Mouse (Mus musculus): ENCODE measurements around the gene S100a3. TPM values are rescaled to one million over a fixed set of nuclear protein-coding genes. Genes with fewer than 3 reads are reported as not detected.

S100a3 gene
- not detected for polyA plus RNA-seq (2014; fragmentation: Illumina TruSeq; extraction: RNeasy Lipid Tissue Mini Kit (QIAGEN cat#74804); ENCODE audit: low replicate concordance)

DNA sequence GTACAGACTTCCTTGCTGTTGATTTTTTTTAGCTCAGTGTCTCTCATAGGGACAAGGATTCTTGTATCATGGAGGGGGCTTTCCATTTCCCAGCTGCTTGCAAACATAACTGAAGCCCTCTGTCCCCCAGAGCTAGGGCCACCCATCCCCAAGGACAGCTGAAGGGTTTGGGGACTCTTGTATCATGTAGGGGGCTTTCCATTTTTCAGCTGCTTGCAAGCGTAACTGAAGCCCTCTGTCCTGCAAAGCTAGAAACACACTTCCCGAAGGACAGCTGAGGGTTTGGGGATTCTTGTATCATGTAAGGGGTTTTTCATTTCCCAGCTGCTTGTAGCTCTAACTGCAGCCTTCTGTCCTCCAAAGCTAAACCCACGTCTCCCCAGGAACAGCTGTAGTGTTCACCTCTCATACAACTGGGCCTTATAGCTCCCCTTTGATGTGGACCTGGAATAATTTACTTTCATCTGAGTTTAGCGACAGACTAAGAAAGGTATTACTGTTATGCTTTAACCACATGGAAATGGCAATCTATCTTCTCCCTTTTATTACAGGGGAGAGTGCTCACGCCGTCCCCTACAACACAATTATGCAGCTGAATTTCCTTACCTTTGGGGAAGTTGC lies at the start of gene S100a3:
Gene S100a3, plus strand, starts transcription at position 571 of the 621 bp plus-strand sequence.

DNA sequence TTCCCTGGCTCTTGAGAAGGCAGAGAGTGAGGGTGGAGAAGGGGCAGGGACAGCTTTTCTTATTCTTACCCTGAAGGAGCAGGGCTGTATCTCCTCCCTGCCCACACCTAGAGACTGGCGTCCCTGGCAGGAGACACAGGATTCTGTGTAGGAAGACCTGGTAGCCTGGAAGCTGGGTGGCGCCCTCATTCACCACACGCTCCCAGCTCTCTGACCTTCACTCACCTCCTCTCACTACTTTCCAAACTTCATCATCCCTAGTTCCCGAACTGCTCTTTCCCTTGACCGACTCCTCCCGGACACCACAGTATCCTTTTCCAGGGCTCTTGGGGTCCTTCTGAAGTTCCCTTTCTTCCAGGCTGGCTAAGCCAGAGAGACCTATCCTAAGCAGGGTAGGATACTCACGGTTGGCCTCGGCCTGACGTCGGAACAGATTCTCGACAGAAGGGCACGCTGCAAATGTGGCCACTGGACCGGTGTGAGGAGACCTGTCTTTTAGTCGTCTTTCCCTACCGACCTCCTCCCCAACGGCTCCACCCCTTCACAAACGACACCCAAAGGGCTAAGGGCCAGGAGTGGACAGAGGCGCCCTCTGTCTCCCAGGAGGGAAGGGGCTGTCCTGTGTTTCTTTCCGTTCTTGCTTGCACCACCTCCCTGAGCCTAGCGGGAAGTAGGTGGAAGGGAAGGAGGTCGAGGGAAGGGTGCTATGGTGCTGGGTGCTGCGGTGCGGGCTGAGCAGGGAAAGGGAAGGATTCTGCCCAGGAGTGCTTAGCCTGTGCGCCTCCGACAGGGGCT lies 46.4 kb upstream of the S100a3 start, which contains the start of the genes S100a1 and S100a13:
Gene S100a1, minus strand, starts transcription at position 597 of the 795 bp plus-strand sequence.
Gene S100a13, plus strand, starts transcription at position 640 of the 795 bp plus-strand sequence.

DNA sequence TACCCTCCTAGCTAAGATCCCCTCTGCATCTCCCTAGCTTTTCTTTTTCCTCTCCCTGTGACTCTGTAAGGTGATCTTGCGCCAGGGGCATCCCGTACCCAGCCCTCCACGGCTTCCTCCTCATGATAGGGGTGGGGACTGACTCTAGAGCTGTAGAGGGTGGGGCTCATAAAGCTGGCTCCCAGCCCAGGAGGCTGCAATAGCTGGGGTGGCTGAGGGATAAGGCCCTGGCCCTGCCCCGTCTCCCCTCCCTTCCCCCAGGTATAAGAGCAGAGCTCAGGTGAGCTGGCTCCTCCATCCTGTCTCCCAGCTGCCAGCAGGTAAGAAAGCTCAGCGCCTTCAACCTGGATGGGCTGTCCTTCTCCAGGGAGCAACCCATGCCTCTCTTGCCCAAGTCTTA lies 33.8 kb upstream of the S100a3 start, which contains the start of gene S100a14:
Gene S100a14, plus strand, starts transcription at position 277 of the 400 bp plus-strand sequence.

DNA sequence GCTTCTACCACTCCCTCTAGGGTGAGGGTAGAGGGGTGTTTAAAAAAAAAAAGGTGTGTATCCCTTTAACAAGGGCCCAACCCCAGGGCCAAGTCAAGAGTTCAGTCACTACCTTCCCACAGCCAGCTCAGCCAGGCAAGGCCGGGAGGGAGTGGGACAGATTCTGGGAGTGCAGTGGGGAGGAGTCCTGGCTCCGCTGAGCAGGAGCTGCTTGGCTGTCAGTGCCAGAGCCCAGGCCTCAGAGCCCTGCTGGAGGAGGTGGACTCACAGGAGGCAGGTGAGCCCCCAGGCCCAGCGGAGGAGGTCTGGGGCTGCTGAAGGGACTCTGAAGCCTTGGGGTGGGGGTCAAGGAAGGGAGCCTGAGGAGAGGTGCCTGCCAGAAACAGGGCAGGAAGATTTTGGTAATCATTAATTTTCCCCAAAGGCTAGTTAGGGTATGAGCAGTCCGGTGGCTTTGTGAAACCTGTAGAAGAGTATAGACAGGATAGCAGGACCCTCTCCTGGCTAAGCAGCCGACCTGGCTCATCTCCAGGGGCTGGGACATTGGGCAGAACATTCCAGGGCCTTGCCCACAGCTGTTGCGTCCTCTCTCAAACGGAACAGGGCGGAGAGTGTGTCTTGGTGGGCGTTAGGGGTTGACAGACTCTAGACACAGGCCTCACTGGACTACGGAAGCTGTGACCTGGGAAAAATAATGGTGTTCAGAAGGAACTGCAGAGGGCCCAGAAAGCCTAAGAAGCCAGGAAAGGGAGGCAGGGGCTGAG lies 23.1 kb upstream of the S100a3 start, which contains the start of gene S100a16:
Gene S100a16, plus strand, starts transcription at position 114 of the 764 bp plus-strand sequence.

DNA sequence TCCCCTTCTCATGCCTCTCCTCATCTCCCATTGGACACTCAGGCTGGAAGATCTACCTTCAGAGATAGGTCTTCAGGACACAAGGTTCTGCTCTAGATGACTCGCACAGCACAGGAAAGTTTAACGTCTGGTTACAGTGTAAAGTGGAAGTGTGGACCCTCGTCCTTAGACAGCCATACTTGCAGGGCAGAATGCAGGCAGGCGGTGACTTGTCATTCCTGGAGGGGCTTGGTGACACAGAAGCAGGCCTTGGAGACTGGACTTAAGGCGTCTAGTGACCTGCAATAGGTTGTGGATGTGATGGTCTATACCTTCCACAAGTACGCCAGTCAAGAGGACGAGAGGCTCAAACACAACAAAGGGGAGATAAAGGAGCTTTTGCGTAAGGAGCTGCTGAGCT lies 29.6 kb downstream of the S100a3 start, which contains the start of gene S100a2:
Gene S100a2, plus strand, starts transcription at position 301 of the 400 bp plus-strand sequence.

DNA sequence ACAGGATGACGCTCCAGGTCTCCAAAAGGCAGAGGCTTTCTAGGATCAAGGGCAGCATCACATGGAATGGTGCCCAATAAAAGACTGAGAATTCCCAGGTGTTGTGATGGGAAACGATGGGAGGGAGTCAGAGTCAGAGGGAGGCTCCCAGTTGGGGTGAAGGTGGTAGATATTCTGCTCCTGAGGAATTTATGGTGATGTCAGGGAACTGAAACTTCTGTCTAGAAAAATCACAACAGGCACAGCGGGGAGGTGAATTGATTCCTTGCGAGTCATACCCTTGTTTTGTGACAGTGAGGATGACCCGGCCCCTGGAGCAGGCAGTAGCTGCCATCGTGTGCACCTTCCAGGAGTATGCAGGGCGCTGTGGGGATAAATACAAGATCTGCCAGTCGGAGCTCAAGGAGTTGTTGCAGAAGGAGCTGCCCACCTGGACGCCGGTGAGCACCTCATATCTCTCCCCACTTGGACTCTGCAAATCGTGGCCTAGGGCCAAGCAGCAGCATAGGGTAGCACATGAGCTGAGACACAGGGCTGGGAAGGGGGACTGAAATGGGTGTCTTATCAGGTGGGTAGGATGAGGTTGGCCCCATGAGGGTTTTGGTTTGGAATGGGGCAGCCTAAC lies 41.2 kb downstream of the S100a3 start, which contains the start of gene Gm42674:
Gene Gm42674, plus strand, starts transcription at position 419 of the 625 bp plus-strand sequence.

DNA sequence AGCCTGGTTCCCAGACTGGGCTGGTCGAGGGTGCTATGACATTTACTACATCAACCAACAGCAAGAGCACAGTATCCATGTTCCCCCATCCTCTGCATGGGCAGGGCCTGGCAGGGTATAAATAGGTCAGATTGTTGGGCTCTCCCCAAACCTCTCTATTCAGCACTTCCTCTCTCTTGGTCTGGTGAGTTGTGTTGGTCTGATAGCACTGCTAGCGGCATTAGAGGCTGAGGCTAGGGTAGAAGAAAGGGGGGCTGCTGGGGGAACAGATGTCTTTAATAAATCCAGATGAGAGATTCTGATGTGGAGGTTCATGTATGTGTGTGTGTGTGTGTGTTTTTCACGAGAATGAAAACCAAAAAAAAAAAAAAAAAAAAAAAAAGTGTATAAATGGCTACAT lies 43.2 kb downstream of the S100a3 start, which contains the start of gene S100a4:
Gene S100a4, plus strand, starts transcription at position 149 of the 400 bp plus-strand sequence.

DNA sequence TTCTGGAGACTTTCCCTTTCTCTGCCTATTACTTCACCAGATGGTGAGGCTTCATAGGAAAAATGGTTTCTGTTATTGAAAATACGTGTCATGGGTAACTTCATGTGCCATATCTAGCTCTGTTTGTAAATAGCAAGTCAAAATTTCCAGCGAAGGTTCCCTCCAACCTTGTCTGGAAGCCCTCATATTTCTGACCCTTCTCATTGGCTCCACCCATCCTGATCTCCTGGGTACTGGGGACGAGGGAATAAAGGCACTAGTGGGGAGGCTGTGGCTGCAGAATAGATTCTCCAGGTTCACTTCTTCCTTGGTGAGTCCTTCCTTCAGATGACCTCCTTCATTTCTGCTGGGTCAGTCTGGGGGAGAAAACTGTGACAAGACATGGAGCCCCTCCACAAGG lies 47.8 kb downstream of the S100a3 start, which contains the start of gene S100a5:
Gene S100a5, plus strand, starts transcription at position 301 of the 400 bp plus-strand sequence.

DNA sequence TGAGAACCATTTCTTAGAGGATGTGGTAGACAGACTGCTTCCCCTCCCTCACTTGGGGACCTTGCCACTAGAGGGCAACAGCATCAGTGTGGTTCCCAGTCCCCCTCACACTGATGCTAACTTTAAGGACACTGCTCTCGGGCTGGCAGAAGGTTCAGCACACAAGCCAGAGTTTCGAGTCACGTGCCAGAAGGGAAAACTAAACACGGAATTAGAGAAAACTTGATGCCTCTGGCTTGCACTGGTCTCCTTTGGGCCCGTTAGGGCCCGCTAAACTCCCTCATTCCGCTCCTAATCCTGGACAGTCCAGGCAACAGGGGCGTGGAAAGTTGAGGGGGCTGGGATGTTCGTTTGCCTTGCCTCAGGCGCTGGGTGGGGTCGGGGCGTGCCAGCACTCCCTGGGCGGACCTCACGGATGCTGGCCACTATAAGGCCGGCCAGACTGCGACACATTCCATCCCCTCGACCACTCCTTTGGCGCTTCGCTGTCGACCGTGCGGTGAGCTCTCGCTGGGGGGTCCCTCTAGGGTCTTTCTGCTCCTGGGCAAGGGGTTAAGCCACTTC lies 52.4 kb downstream of the S100a3 start, which contains the start of gene S100a6:
Gene S100a6, plus strand, starts transcription at position 155 of the 564 bp plus-strand sequence.

Other genes with a start within 250 kb of the S100a3 start
- not detected for gene Slc27a3, start 170.6 kb upstream of the S100a3 start, polyA plus RNA-seq (2014; fragmentation: Illumina TruSeq; extraction: RNeasy Lipid Tissue Mini Kit (QIAGEN cat#74804); ENCODE audit: low replicate concordance)
- gene Ints3, start 127.0 kb upstream of the S100a3 start, polyA plus RNA-seq (2014; fragmentation: Illumina TruSeq; extraction: RNeasy Lipid Tissue Mini Kit (QIAGEN cat#74804); ENCODE audit: low replicate concordance), result 8.9 TPM
- gene Npr1, start 94.7 kb upstream of the S100a3 start, polyA plus RNA-seq (2014; fragmentation: Illumina TruSeq; extraction: RNeasy Lipid Tissue Mini Kit (QIAGEN cat#74804); ENCODE audit: low replicate concordance), result 1.4 TPM
- 30.4 TPM for gene Ilf2, start 84.5 kb upstream of the S100a3 start, polyA plus RNA-seq (2014; fragmentation: Illumina TruSeq; extraction: RNeasy Lipid Tissue Mini Kit (QIAGEN cat#74804); ENCODE audit: low replicate concordance)
- gene Snapin, start 69.5 kb upstream of the S100a3 start, polyA plus RNA-seq (2014; fragmentation: Illumina TruSeq; extraction: RNeasy Lipid Tissue Mini Kit (QIAGEN cat#74804); ENCODE audit: low replicate concordance), result 32.7 TPM
- 112 TPM for gene Chtop, start 51.1 kb upstream of the S100a3 start, polyA plus RNA-seq (2014; fragmentation: Illumina TruSeq; extraction: RNeasy Lipid Tissue Mini Kit (QIAGEN cat#74804); ENCODE audit: low replicate concordance)
- 27.6 TPM for gene S100a1, start 46.2 kb upstream of the S100a3 start, polyA plus RNA-seq (2014; fragmentation: Illumina TruSeq; extraction: RNeasy Lipid Tissue Mini Kit (QIAGEN cat#74804); ENCODE audit: low replicate concordance)
- 2.8 TPM for gene S100a13, start 46.1 kb upstream of the S100a3 start, polyA plus RNA-seq (2014; fragmentation: Illumina TruSeq; extraction: RNeasy Lipid Tissue Mini Kit (QIAGEN cat#74804); ENCODE audit: low replicate concordance)
- gene S100a14, start 33.7 kb upstream of the S100a3 start, polyA plus RNA-seq (2014; fragmentation: Illumina TruSeq; extraction: RNeasy Lipid Tissue Mini Kit (QIAGEN cat#74804); ENCODE audit: low replicate concordance), result not detected
- gene S100a16, start 23.3 kb upstream of the S100a3 start, polyA plus RNA-seq (2014; fragmentation: Illumina TruSeq; extraction: RNeasy Lipid Tissue Mini Kit (QIAGEN cat#74804); ENCODE audit: low replicate concordance), result 9.7 TPM
- not detected for gene S100a2, start 29.7 kb downstream of the S100a3 start, polyA plus RNA-seq (2014; fragmentation: Illumina TruSeq; extraction: RNeasy Lipid Tissue Mini Kit (QIAGEN cat#74804); ENCODE audit: low replicate concordance)
- gene Gm42674, start 41.3 kb downstream of the S100a3 start, polyA plus RNA-seq (2014; fragmentation: Illumina TruSeq; extraction: RNeasy Lipid Tissue Mini Kit (QIAGEN cat#74804); ENCODE audit: low replicate concordance), result not detected
- gene S100a4, start 43.2 kb downstream of the S100a3 start, polyA plus RNA-seq (2014; fragmentation: Illumina TruSeq; extraction: RNeasy Lipid Tissue Mini Kit (QIAGEN cat#74804); ENCODE audit: low replicate concordance), result not detected
- gene S100a5, start 47.9 kb downstream of the S100a3 start, polyA plus RNA-seq (2014; fragmentation: Illumina TruSeq; extraction: RNeasy Lipid Tissue Mini Kit (QIAGEN cat#74804); ENCODE audit: low replicate concordance), result not detected
- 8.6 TPM for gene S100a6, start 52.3 kb downstream of the S100a3 start, polyA plus RNA-seq (2014; fragmentation: Illumina TruSeq; extraction: RNeasy Lipid Tissue Mini Kit (QIAGEN cat#74804); ENCODE audit: low replicate concordance)
- not detected for gene S100a7a, start 93.4 kb downstream of the S100a3 start, polyA plus RNA-seq (2014; fragmentation: Illumina TruSeq; extraction: RNeasy Lipid Tissue Mini Kit (QIAGEN cat#74804); ENCODE audit: low replicate concordance)
- gene S100a8, start 108.4 kb downstream of the S100a3 start, polyA plus RNA-seq (2014; fragmentation: Illumina TruSeq; extraction: RNeasy Lipid Tissue Mini Kit (QIAGEN cat#74804); ENCODE audit: low replicate concordance), result not detected
- gene S100a9, start 135.1 kb downstream of the S100a3 start, polyA plus RNA-seq (2014; fragmentation: Illumina TruSeq; extraction: RNeasy Lipid Tissue Mini Kit (QIAGEN cat#74804); ENCODE audit: low replicate concordance), result not detected
- gene Pglyrp4, start 166.3 kb downstream of the S100a3 start, polyA plus RNA-seq (2014; fragmentation: Illumina TruSeq; extraction: RNeasy Lipid Tissue Mini Kit (QIAGEN cat#74804); ENCODE audit: low replicate concordance), result not detected
- not detected for gene Gm5849, start 217.3 kb downstream of the S100a3 start, polyA plus RNA-seq (2014; fragmentation: Illumina TruSeq; extraction: RNeasy Lipid Tissue Mini Kit (QIAGEN cat#74804); ENCODE audit: low replicate concordance)

Data from small intestine, adult 10 weeks (tissue).